Mouse (Mus musculus): ENCODE measurements around the gene Parp8.

The Parp8 gene

GRCm38 (mm10) chr13:116879580-116880192 is 145.7 kb downstream of the Parp8 start:
- DNase-seq (ENCODE audit: low read depth in 2 of 2, low spot score in 2 of 2) = no peak

- no peak for DNase-seq (ENCODE audit: low read depth in 2 of 2, low spot score in 2 of 2)
Measured at GRCm38 (mm10) chr13:116870221-116870620, 155.1 kb downstream of the Parp8 start.

- no peak for DNase-seq (ENCODE audit: low read depth in 2 of 2, low spot score in 2 of 2)
Measured at GRCm38 (mm10) chr13:116843937-116844336, 181.4 kb downstream of the Parp8 start.

GRCm38 (mm10) chr13:116830984-116831383 is 194.4 kb downstream of the Parp8 start:
- no peak for DNase-seq (ENCODE audit: low read depth in 2 of 2, low spot score in 2 of 2)

GRCm38 (mm10) chr13:116829015-116829414 is 196.3 kb downstream of the Parp8 start:
- no peak for DNase-seq (ENCODE audit: low read depth in 2 of 2, low spot score in 2 of 2)

GRCm38 (mm10) chr13:116811456-116811855 is 213.9 kb downstream of the Parp8 start:
- DNase-seq (ENCODE audit: low read depth in 2 of 2, low spot score in 2 of 2) = no peak

Measured in CD8-positive naive resting alpha-beta T cell, adult 2 months (primary cell).